Mouse (Mus musculus) embryonic facial prominence, embryonic 10.5 days (tissue): ENCODE measurements around the gene Osbp2. TPM values are rescaled to one million over a fixed set of nuclear protein-coding genes. Genes with fewer than 3 reads are reported as not detected.
"Not testable (repeated sequence)": the region's sequence is repeated elsewhere in the genome, so short reads cannot be mapped to it uniquely, and the experiment has no call there.

Experiments
- DNase-seq: peaks from one replicate; pipeline ENCODE4 v3.0.0-alpha.2; 2017; ENCODE audit warnings: low spot score
- H3K27ac ChIP-seq: fragments of 300-500 bp; sonication (generic); replicated peaks from 2 replicates; pipeline ENCODE4 v1.5.1; 2016; ENCODE audit warnings: mild to moderate bottlenecking
- H3K27me3 ChIP-seq: fragments of 300-500 bp; sonication (generic); replicated peaks from 2 replicates; pipeline ENCODE4 v1.6.1; 2016; ENCODE audit warnings: low read depth, mild to moderate bottlenecking; ENCODE audit not compliant: poor library complexity, severe bottlenecking
- H3K36me3 ChIP-seq: fragments of 300-500 bp; sonication (generic); replicated peaks from 2 replicates; pipeline ENCODE4 v1.6.1; 2016; ENCODE audit warnings: mild to moderate bottlenecking, moderate library complexity
- H3K4me1 ChIP-seq: fragments of 300-500 bp; sonication (generic); 2 replicates; pipeline ENCODE4 v1.6.1; 2016
- H3K4me3 ChIP-seq: fragments of 300-500 bp; sonication (generic); 2 replicates; pipeline ENCODE4 v1.5.1; 2016; ENCODE audit warnings: mild to moderate bottlenecking, moderate library complexity
- H3K9me3 ChIP-seq: fragments of 300-500 bp; sonication (generic); 2 replicates; pipeline ENCODE4 v1.6.1; 2016; ENCODE audit warnings: mild to moderate bottlenecking
- WGBS: fragments of 180-500 bp; shearing (Covaris S2); methylation state at CpG from one replicate; pipeline ENCODE4 v1.1.7; 2016; 5-methylcytosine and 5-hydroxymethylcytosine counted together
- polyA plus RNA-seq: library from polyadenylated mRNA; unstranded; fragments of >200 nt; fragmentation: Nextera tagmentation; extraction: Ambion mirVana; gene quantifications from 2 replicates; pipeline ENCODE4 v1.2.1, GENCODE M21; 2016

Gene Osbp2
- 0.82 and 1.2 TPM in 2 replicates for polyA plus RNA-seq

- WGBS: 4% methylated on average over 58 of the region's 58 CpGs
- Histone ChIP-seq H3K27ac (peak within 1 kb of the TSS; percentile 77), H3K4me3 (peak within 1 kb of the TSS; percentile 67), H3K9me3 (no peaks in the 10 kb centered on the region), H3K27me3 (peaks cover 56% of the 10 kb centered on the region), H3K36me3 (no peaks in the 10 kb centered on the region), H3K4me1 (peaks cover 11% of the 10 kb centered on the region)
- DNase-seq: peak; percentile 93
These were observed at the start of gene Osbp2 for GRCm38 (mm10) chr11:3863454-3864112. Osbp2 (minus strand) TSS chr11:3863903.

GRCm38 (mm10) chr11:3912875-3913271, 49.2 kb upstream of the Osbp2 start:
- Histone ChIP-seq H3K36me3 (0 out of 2 replicates have a peak, but pooled peaks cover 3% of the 10 kb centered on the region), H3K27me3 (peaks cover 32% of the 10 kb centered on the region), H3K27ac (peak overlapping the region; percentile 70), H3K4me1 (peaks cover 38% of the 10 kb centered on the region), H3K9me3 (no peaks in the 10 kb centered on the region), H3K4me3 (peak overlapping the region; percentile 71)
- 3% methylated on average over 16 of the region's 16 CpGs for WGBS
- peak; percentile 52 for DNase-seq

GRCm38 (mm10) chr11:3912100-3912874, 48.6 kb upstream of the Osbp2 start:
- DNase-seq: no peak

GRCm38 (mm10) chr11:3911440-3911839, 47.7 kb upstream of the Osbp2 start:
- not testable (repeated sequence) for H3K27ac ChIP-seq, DNase-seq, H3K4me3 ChIP-seq, H3K9me3 ChIP-seq, H3K36me3 ChIP-seq
- H3K4me1 ChIP-seq: peaks cover 38% of the 10 kb centered on the region
- WGBS: 87% methylated on average over 6 of the region's 6 CpGs
- peaks cover 32% of the 10 kb centered on the region for H3K27me3 ChIP-seq

More at GRCm38 (mm10) chr11:3912100-3912874, 48.6 kb upstream of the Osbp2 start:
- peaks cover 38% of the 10 kb centered on the region for H3K4me1 ChIP-seq
- 0 out of 2 replicates have a peak, but pooled peaks cover 3% of the 10 kb centered on the region for H3K36me3 ChIP-seq
- WGBS: 25% methylated on average over 19 of the region's 19 CpGs
- no peaks in the 10 kb centered on the region for H3K9me3 ChIP-seq
- H3K4me3 ChIP-seq: peak overlapping the region; percentile 71
- peaks cover 32% of the 10 kb centered on the region for H3K27me3 ChIP-seq
- H3K27ac ChIP-seq: no peak overlapping the region; the same call in 1 of the 2 replicates

GRCm38 (mm10) chr11:3910513-3911310, 47.0 kb upstream of the Osbp2 start:
- Histone ChIP-seq H3K36me3 (no peaks in the 10 kb centered on the region), H3K27me3 (peaks cover 32% of the 10 kb centered on the region), H3K27ac (no peak overlapping the region), H3K4me1 (peaks cover 38% of the 10 kb centered on the region), H3K9me3 (no peaks in the 10 kb centered on the region), H3K4me3 (no peak overlapping the region)
- 60% methylated on average over 5 of the region's 5 CpGs for WGBS
- DNase-seq: no peak

- H3K27me3 ChIP-seq: peaks cover 32% of the 10 kb centered on the region
- WGBS: 86% methylated on average over 4 of the region's 4 CpGs
- H3K36me3 ChIP-seq: no peaks in the 10 kb centered on the region
- no peak for DNase-seq
- no peaks in the 10 kb centered on the region for H3K9me3 ChIP-seq
- peaks cover 36% of the 10 kb centered on the region for H3K4me1 ChIP-seq
- H3K27ac ChIP-seq: no peak overlapping the region
- no peak overlapping the region for H3K4me3 ChIP-seq
These were observed 45.5 kb upstream of the Osbp2 start for GRCm38 (mm10) chr11:3909236-3909635.

- H3K36me3 ChIP-seq: no peaks in the 10 kb centered on the region; the same call in 1 of the 2 replicates
- WGBS: 83% methylated on average over 1 of the region's 1 CpGs
- H3K9me3 ChIP-seq: no peaks in the 10 kb centered on the region
- H3K4me1 ChIP-seq: peaks cover 3% of the 10 kb centered on the region
- no peak overlapping the region for H3K4me3 ChIP-seq
- no peak for DNase-seq
- H3K27me3 ChIP-seq: 0 out of 2 replicates have a peak, but pooled peaks cover 2% of the 10 kb centered on the region
- H3K27ac ChIP-seq: no peak overlapping the region
These were observed 41.7 kb upstream of the Osbp2 start for GRCm38 (mm10) chr11:3905446-3905845.

- WGBS: 82% methylated on average over 6 of the region's 6 CpGs
- H3K9me3 ChIP-seq: no peaks in the 10 kb centered on the region
These were observed 41.0 kb upstream of the Osbp2 start for GRCm38 (mm10) chr11:3904673-3905072.

GRCm38 (mm10) chr11:3903046-3903445, 39.3 kb upstream of the Osbp2 start:
- no peaks in the 10 kb centered on the region for H3K4me1 ChIP-seq
- H3K27me3 ChIP-seq: no peaks in the 10 kb centered on the region
- 73% methylated on average over 5 of the region's 5 CpGs for WGBS
- DNase-seq: no peak
- no peak overlapping the region for H3K4me3 ChIP-seq
- H3K9me3 ChIP-seq: no peaks in the 10 kb centered on the region
- no peak overlapping the region for H3K27ac ChIP-seq
- peaks cover 19% of the 10 kb centered on the region for H3K36me3 ChIP-seq

More at GRCm38 (mm10) chr11:3904673-3905072, 41.0 kb upstream of the Osbp2 start:
- Histone ChIP-seq H3K36me3 (peaks cover 3% of the 10 kb centered on the region; the same call in 1 of the 2 replicates), H3K4me3 (no peak overlapping the region), H3K4me1 (no peaks in the 10 kb centered on the region; the same call in 1 of the 2 replicates), H3K27me3 (no peaks in the 10 kb centered on the region), H3K27ac (no peak overlapping the region)
- DNase-seq: no peak

GRCm38 (mm10) chr11:3902516-3902915, 38.8 kb upstream of the Osbp2 start:
- Histone ChIP-seq H3K4me3 (no peak overlapping the region), H3K36me3 (peaks cover 24% of the 10 kb centered on the region), H3K4me1 (no peaks in the 10 kb centered on the region), H3K27me3 (no peaks in the 10 kb centered on the region), H3K27ac (no peak overlapping the region), H3K9me3 (no peaks in the 10 kb centered on the region)
- WGBS: 90% methylated on average over 3 of the region's 3 CpGs
- no peak for DNase-seq

GRCm38 (mm10) chr11:3900296-3900695, 36.6 kb upstream of the Osbp2 start:
- no peak for DNase-seq
- Histone ChIP-seq H3K4me3 (no peak overlapping the region), H3K36me3 (peaks cover 34% of the 10 kb centered on the region), H3K9me3 (no peaks in the 10 kb centered on the region), H3K27ac (no peak overlapping the region), H3K4me1 (peaks cover 7% of the 10 kb centered on the region; the same call in 1 of the 2 replicates), H3K27me3 (no peaks in the 10 kb centered on the region)
- 89% methylated on average over 6 of the region's 6 CpGs for WGBS

GRCm38 (mm10) chr11:3895933-3896332, 32.2 kb upstream of the Osbp2 start:
- Histone ChIP-seq H3K9me3 (no peaks in the 10 kb centered on the region), H3K4me1 (peaks cover 13% of the 10 kb centered on the region), H3K36me3 (peaks cover 34% of the 10 kb centered on the region), H3K4me3 (peak overlapping the region; percentile 67), H3K27ac (peak overlapping the region; percentile 92; the same call in 1 of the 2 replicates), H3K27me3 (no peaks in the 10 kb centered on the region)
- 100% methylated on average over 1 of the region's 1 CpGs for WGBS
- DNase-seq: no peak
